Mouse (Mus musculus) CH12.LX (cell line): ENCODE data around the gene Nr2f2. TPM values are rescaled to one million over a fixed set of nuclear protein-coding genes. Genes with fewer than 3 reads are reported as not detected.

ENCODE experiments used
- DNase-seq: peaks from one replicate; pipeline ENCODE4 v3.0.0-alpha.2; 2013; ENCODE audit errors: extremely low read depth
- H3K27ac ChIP-seq: 2 replicates; pipeline ENCODE4 v1.5.1; 2012; ENCODE audit warnings: low read depth, mild to moderate bottlenecking, control low read depth, moderate library complexity; ENCODE audit not compliant: insufficient read depth
- H3K27me3 ChIP-seq: replicated peaks from 2 replicates; pipeline ENCODE3; 2012; ENCODE audit warnings: inconsistent platforms
- H3K36me3 ChIP-seq, 2 experiments: replicated peaks in 1 of 2; 2 replicates each; pipeline versions ENCODE3 to v1.6.1; 2012; ENCODE audit warnings: inconsistent platforms in 1 of 2, low read length in 1 of 2, mild to moderate bottlenecking in 1 of 2, mixed read lengths in 1 of 2, moderate library complexity in 1 of 2; ENCODE audit not compliant: control insufficient read depth in 1 of 2, insufficient read depth in 1 of 2
- H3K4me1 ChIP-seq, 2 experiments: 2 replicates each; pipeline ENCODE4 v1.6.1; 2012; ENCODE audit warnings: inconsistent platforms in 1 of 2, moderate library complexity in 1 of 2; ENCODE audit not compliant: insufficient read depth in 2 of 2, control insufficient read depth in 1 of 2
- H3K4me2 ChIP-seq: 2 replicates; pipeline ENCODE4 v1.6.1; 2012; ENCODE audit warnings: low read depth, mild to moderate bottlenecking, control low read depth; ENCODE audit not compliant: poor library complexity, insufficient read depth, severe bottlenecking
- H3K4me3 ChIP-seq, 3 experiments: fragments of 150-350 bp in 1 of 3; sonication (generic) in 1 of 3; replicated peaks in 1 of 3; 2 replicates each; pipeline versions ENCODE3 to v1.5.1; 2011 to 2012; ENCODE audit warnings: low read depth in 2 of 3, low read length in 2 of 3, mild to moderate bottlenecking in 2 of 3, moderate library complexity in 2 of 3, control low read depth in 1 of 3, improper control_type of control experiment in 1 of 3, inconsistent platforms in 1 of 3, mixed read lengths in 1 of 3; ENCODE audit not compliant: poor library complexity in 1 of 3
- H3K79me2 ChIP-seq: replicated peaks from 2 replicates; pipeline ENCODE4 v1.6.1; 2012; ENCODE audit warnings: mild to moderate bottlenecking, moderate library complexity; ENCODE audit not compliant: control insufficient read depth, poor library complexity, insufficient read depth, severe bottlenecking; ENCODE audit errors: extremely low read depth
- H3K9ac ChIP-seq: 2 replicates; pipeline ENCODE4 v1.6.1; 2012; ENCODE audit warnings: low read depth, mild to moderate bottlenecking, control low read depth, moderate library complexity; ENCODE audit not compliant: insufficient read depth
- H3K9me3 ChIP-seq: replicated peaks from 2 replicates; pipeline ENCODE3; 2012; ENCODE audit warnings: low read length, inconsistent platforms, mixed read lengths
- BHLHE40 ChIP-seq: IDR thresholded peaks from 2 replicates; pipeline ENCODE4 v1.6.1; 2011; ENCODE audit warnings: mild to moderate bottlenecking, low read depth, low read length, improper control_type of control experiment
- CHD1 ChIP-seq: IDR thresholded peaks from 2 replicates; pipeline ENCODE4 v1.6.1; 2012; ENCODE audit warnings: low read depth, low read length, improper control_type of control experiment, inconsistent platforms
- CHD2 ChIP-seq: IDR thresholded peaks from 2 replicates; pipeline ENCODE4 v1.6.1; 2011; ENCODE audit warnings: low read length, improper control_type of control experiment
- ELF1 ChIP-seq: IDR thresholded peaks from 2 replicates; pipeline ENCODE4 v1.6.1; 2014; ENCODE audit warnings: low read depth, mild to moderate bottlenecking, inconsistent platforms, low read length, improper control_type of control experiment
- EP300 ChIP-seq: IDR thresholded peaks from 2 replicates; pipeline ENCODE4 v1.6.1; 2011; ENCODE audit warnings: low read length, improper control_type of control experiment
- GABPA ChIP-seq: IDR thresholded peaks from 2 replicates; pipeline ENCODE4 v1.6.1; 2012; ENCODE audit warnings: low read depth, low read length, improper control_type of control experiment, inconsistent platforms; ENCODE audit not compliant: insufficient replicate concordance
- HCFC1 ChIP-seq: IDR thresholded peaks from 2 replicates; pipeline ENCODE4 v1.6.1; 2012; ENCODE audit warnings: low read depth, mild to moderate bottlenecking, inconsistent platforms, low read length, improper control_type of control experiment
- IRF4 ChIP-seq: IDR thresholded peaks from 2 replicates; pipeline ENCODE4 v1.6.1; 2014; ENCODE audit warnings: low read depth, mild to moderate bottlenecking, inconsistent platforms, low read length, improper control_type of control experiment
- JUN ChIP-seq: IDR thresholded peaks from 2 replicates; pipeline ENCODE4 v1.6.1; 2011; ENCODE audit warnings: low read depth, mild to moderate bottlenecking, low read length, improper control_type of control experiment, moderate library complexity; ENCODE audit not compliant: insufficient read depth
- JUND ChIP-seq: conservative IDR thresholded peaks from 2 replicates; pipeline ENCODE4 v1.6.1; 2011; ENCODE audit warnings: low read depth, low read length, improper control_type of control experiment
- MAFK ChIP-seq: IDR thresholded peaks from 2 replicates; pipeline ENCODE4 v1.6.1; 2011; ENCODE audit warnings: low read length, improper control_type of control experiment; ENCODE audit not compliant: insufficient replicate concordance
- MEF2A ChIP-seq: IDR thresholded peaks from 2 replicates; pipeline ENCODE4 v1.6.1; 2014; ENCODE audit warnings: low read depth, mild to moderate bottlenecking, inconsistent platforms, low read length, improper control_type of control experiment, borderline replicate concordance
- NELFE ChIP-seq: IDR thresholded peaks from 2 replicates; pipeline ENCODE4 v1.6.1; 2011; ENCODE audit warnings: low read depth, low read length, improper control_type of control experiment
- NRF1 ChIP-seq: IDR thresholded peaks from 2 replicates; pipeline ENCODE4 v1.6.1; 2014; ENCODE audit warnings: low read depth, mild to moderate bottlenecking, inconsistent platforms, low read length, improper control_type of control experiment, moderate library complexity
- PAX5 ChIP-seq: IDR thresholded peaks from 2 replicates; pipeline ENCODE4 v1.6.1; 2012; ENCODE audit warnings: low read length, inconsistent platforms, mixed read lengths
- POLR2A ChIP-seq: IDR thresholded peaks from 2 replicates; pipeline ENCODE4 v1.6.1; 2011; ENCODE audit warnings: low read depth, mild to moderate bottlenecking, improper control_type of control experiment, low read length
- POLR2AphosphoS2 ChIP-seq: IDR thresholded peaks from 2 replicates; pipeline ENCODE4 v1.6.1; 2011; ENCODE audit warnings: low read depth, low read length, improper control_type of control experiment
- RAD21 ChIP-seq: IDR thresholded peaks from 2 replicates; pipeline ENCODE4 v1.6.1; 2011; ENCODE audit warnings: low read depth, mild to moderate bottlenecking, low read length, improper control_type of control experiment, moderate library complexity
- RCOR1 ChIP-seq: conservative IDR thresholded peaks from 2 replicates; pipeline ENCODE4 v1.6.1; 2012; ENCODE audit warnings: low read depth, mild to moderate bottlenecking, inconsistent platforms, low read length, improper control_type of control experiment
- SMC3 ChIP-seq: IDR thresholded peaks from 2 replicates; pipeline ENCODE4 v1.6.1; 2011; ENCODE audit warnings: low read depth, low read length, improper control_type of control experiment
- TBP ChIP-seq: conservative IDR thresholded peaks from 2 replicates; pipeline ENCODE4 v1.6.1; 2011; ENCODE audit warnings: low read depth, low read length, improper control_type of control experiment
- USF1 ChIP-seq: IDR thresholded peaks from 2 replicates; pipeline ENCODE4 v1.6.1; 2014; ENCODE audit warnings: low read depth, mild to moderate bottlenecking, inconsistent platforms, low read length, improper control_type of control experiment
- USF2 ChIP-seq: conservative IDR thresholded peaks from 2 replicates; pipeline ENCODE4 v1.6.1; 2011; ENCODE audit warnings: low read depth, low read length, improper control_type of control experiment
- ZNF384 ChIP-seq: IDR thresholded peaks from 2 replicates; pipeline ENCODE4 v1.6.1; 2012; ENCODE audit warnings: low read depth, low read length, improper control_type of control experiment, inconsistent platforms
- dilution Hi-C: fragments of 300-500 bp; cut with MboI; formaldehyde crosslinking; loops from 2 replicates; pipeline ENCODE4 v1.14.3; 2020; ENCODE audit warnings: low sequenced_read_pairs; ENCODE audit not compliant: extremely low pct_unique_long_range_greater_than_20kb, extremely low pct_ligation_motif_present
- in situ Hi-C: fragments of 300-500 bp; cut with MboI; formaldehyde crosslinking; loops from 3 replicates; pipeline ENCODE4 v1.14.3; 2019; ENCODE audit warnings: low sequenced_read_pairs, low pct_ligation_motif_present, low pct_unique_long_range_greater_than_20kb, mixed read lengths
- polyA plus RNA-seq: library from polyadenylated mRNA; unstranded; fragments of >175 nt; gene quantifications from 2 replicates; pipeline ENCODE4 v1.2.1, GENCODE M21; 2012; ENCODE audit warnings: low read depth; ENCODE audit not compliant: insufficient read length
- total RNA-seq, 2 experiments: library from RNA; depleted of rRNA; stranded (reverse); fragments of 300-350 nt in 1 of 2; fragments of >200 nt in 1 of 2; gene quantifications; 2 replicates each; pipeline ENCODE4 v1.2.3; 2012 to 2014

Nr2f2 gene
- total and polyA plus RNA-seq, 3 experiments = not detected

DNA sequence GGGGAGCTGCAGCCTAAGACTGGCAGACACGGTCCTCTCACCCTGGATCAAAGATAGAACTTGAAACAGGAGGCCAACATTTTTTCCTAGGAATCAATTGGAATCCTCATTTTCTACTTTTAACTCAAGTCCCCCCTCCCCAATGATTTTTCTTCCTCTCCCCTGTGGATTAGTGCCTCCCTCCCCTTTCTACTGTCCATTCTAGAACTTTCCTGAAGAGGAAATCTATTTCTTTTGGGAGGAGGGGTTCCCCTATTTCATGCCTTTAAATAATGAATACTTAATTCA, 217 bp upstream of the Nr2f2 start:
- H3K36me3 ChIP-seq = no peaks in the 10 kb centered on the region

DNA sequence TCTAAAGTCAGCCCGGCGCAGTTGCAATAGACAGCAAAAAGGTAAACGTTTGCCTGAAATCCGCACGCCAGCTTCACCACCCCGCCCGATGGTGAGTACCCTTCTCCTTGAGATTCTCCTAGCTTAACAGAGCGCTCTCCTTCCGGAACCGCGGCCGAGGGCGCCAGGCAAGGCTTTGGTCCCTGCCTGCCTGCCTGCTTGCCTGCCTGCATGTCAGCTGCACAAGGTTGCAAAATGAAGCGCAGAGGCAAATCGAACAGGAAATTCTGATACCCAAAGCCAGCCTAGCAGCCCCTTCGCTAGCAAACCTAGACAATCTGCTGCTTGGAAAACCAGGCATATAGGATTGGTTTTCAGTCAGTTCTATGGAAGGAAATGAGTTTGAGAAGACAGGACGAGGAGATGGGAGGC, 1.1 kb downstream of the Nr2f2 start:
- no peaks in the 10 kb centered on the region for H3K4me1 ChIP-seq
- H3K9ac ChIP-seq = no peak overlapping the region
- H3K36me3 ChIP-seq = no peaks in the 10 kb centered on the region
- TF ChIP-seq CHD2 = no peak
- no peak for TF ChIP-seq POLR2A
- TF ChIP-seq HCFC1 = no peak
- no peak for TF ChIP-seq SMC3
- no peak for TF ChIP-seq IRF4
- TF ChIP-seq USF2 = no peak
- no peak for TF ChIP-seq NELFE
- TF ChIP-seq MAFK = no peak
- TF ChIP-seq, all 38 proteins: peak for 0
- H3K27me3 ChIP-seq = no peaks in the 10 kb centered on the region
- no peaks in the 10 kb centered on the region for H3K79me2 ChIP-seq
- in situ Hi-C loops (no loop called here), dilution Hi-C loops (no loop called here)
- H3K4me2 ChIP-seq = no peak overlapping the region
- H3K27ac ChIP-seq = no peak overlapping the region
- DNase-seq = no peak
- no peak overlapping the region for H3K4me3 ChIP-seq
- peaks cover 68% of the 10 kb centered on the region for H3K9me3 ChIP-seq

More for the DNA sequence above, 217 bp upstream of the Nr2f2 start:
- peaks cover 67% of the 10 kb centered on the region for H3K9me3 ChIP-seq
- no peak overlapping the region for H3K9ac ChIP-seq
- in situ Hi-C loops = no loop called here
- dilution Hi-C loops = no loop called here
- no peak overlapping the region for H3K4me2 ChIP-seq
- no peak for TF ChIP-seq NRF1
- no peak for TF ChIP-seq ELF1
- no peak for TF ChIP-seq RCOR1
- no peak for TF ChIP-seq NELFE
- no peak for TF ChIP-seq CHD1
- no peak for TF ChIP-seq TBP
- no peak for TF ChIP-seq SMC3
- TF ChIP-seq PAX5 = no peak
- TF ChIP-seq EP300 = no peak
- TF ChIP-seq RAD21 = no peak
- TF ChIP-seq ZNF384 = no peak
- TF ChIP-seq POLR2AphosphoS2 = no peak
- TF ChIP-seq MAFK = no peak
- no peak for TF ChIP-seq JUND
- TF ChIP-seq USF1 = no peak
- TF ChIP-seq JUN = no peak
- no peak for TF ChIP-seq MEF2A
- no peak for TF ChIP-seq GABPA
- no peak for TF ChIP-seq BHLHE40
- TF ChIP-seq, all 38 proteins: peak for 0
- H3K27me3 ChIP-seq = no peaks in the 10 kb centered on the region
- no peak for DNase-seq
- no peaks in the 10 kb centered on the region for H3K79me2 ChIP-seq
- no peak overlapping the region for H3K4me3 ChIP-seq
- no peaks in the 10 kb centered on the region for H3K4me1 ChIP-seq
- H3K27ac ChIP-seq = no peak overlapping the region
